Mouse (Mus musculus) heart, adult 2 months (tissue): ENCODE data around the gene Eif4a1. TPM values are rescaled to one million over a fixed set of nuclear protein-coding genes. Genes with fewer than 3 reads are reported as not detected.

ENCODE experiments used
- DNase-seq, 2 experiments: peaks; one replicate each; pipeline ENCODE4 v3.0.0; 2021
- H3K27ac ChIP-seq: fragments of 200-600 bp; 2 replicates; pipeline ENCODE4 v1.8.1; 2022
- H3K27me3 ChIP-seq: fragments of 200-500 bp; 2 replicates; pipeline ENCODE4 v1.6.1; 2012; ENCODE audit warnings: mild to moderate bottlenecking, low read length, inconsistent platforms, mixed read lengths; ENCODE audit not compliant: control insufficient read depth, insufficient read depth
- H3K36me3 ChIP-seq: fragments of 200-500 bp; 2 replicates; pipeline ENCODE4 v1.6.1; 2012; ENCODE audit warnings: low read length, inconsistent platforms; ENCODE audit not compliant: control insufficient read depth, insufficient read depth
- H3K4me1 ChIP-seq: fragments of 200-500 bp; 2 replicates; pipeline ENCODE4 v1.6.1; 2011; ENCODE audit warnings: low read length; ENCODE audit not compliant: control insufficient read depth, insufficient read depth
- H3K4me3 ChIP-seq: fragments of 200-600 bp; 2 replicates; pipeline ENCODE4 v1.8.1; 2022
- H3K79me2 ChIP-seq: fragments of 200-500 bp; replicated peaks from 2 replicates; pipeline ENCODE4 v1.6.1; 2012; ENCODE audit warnings: mild to moderate bottlenecking, inconsistent platforms, low read length, moderate library complexity, mixed read lengths; ENCODE audit not compliant: control insufficient read depth, insufficient read depth
- H3K9ac ChIP-seq: fragments of 200-500 bp; 2 replicates; pipeline ENCODE4 v1.6.1; 2012; ENCODE audit warnings: low read depth, mild to moderate bottlenecking, control low read depth, inconsistent platforms, low read length, mixed read lengths
- CTCF ChIP-seq: fragments of 200-600 bp; IDR thresholded peaks from 2 replicates; pipeline ENCODE4 v1.8.1; 2022; ENCODE audit warnings: antibody characterized with exemption, mild to moderate bottlenecking, moderate library complexity
- EP300 ChIP-seq: fragments of 200-500 bp; IDR thresholded peaks from 2 replicates; pipeline ENCODE4 v1.6.1; 2011; ENCODE audit warnings: low read depth, low read length, control low read depth; ENCODE audit not compliant: insufficient read depth
- POLR2A ChIP-seq: fragments of 200-500 bp; IDR thresholded peaks from 2 replicates; pipeline ENCODE4 v1.6.1; 2011; ENCODE audit warnings: mild to moderate bottlenecking, low read depth, low read length, control low read depth; ENCODE audit not compliant: insufficient read depth
- WGBS: fragments of 180-500 bp; shearing (Covaris S2); methylation state at CpG from one replicate; pipeline ENCODE4 v1.1.7; 2018; 5-methylcytosine and 5-hydroxymethylcytosine counted together
- intact Hi-C: fragments of 180-260 bp; cut with DNase I; formaldehyde crosslinking; loops from one replicate; pipeline ENCODE4 v1.15.1; 2025
- polyA plus RNA-seq: library from polyadenylated mRNA; depleted of rRNA; stranded (reverse); fragments of >200 nt; gene quantifications from 2 replicates; pipeline ENCODE4 v1.2.3, GENCODE M21; 2012
- total RNA-seq, 2 experiments: library from RNA; stranded (reverse); gene quantifications; 2 replicates each; pipeline ENCODE4 v1.2.3; 2021

The Eif4a1 gene
- total and polyA plus RNA-seq, 3 experiments, result 147 to 198 (median 173) TPM

- intact Hi-C loops, result loop anchor here (5.0 kb wide), 1 partner anchor 98 kb away; the partner anchor contains the start of genes Trp53 and Wrap53
- no peak for DNase-seq
- Histone ChIP-seq H3K79me2 (no peaks in the 10 kb centered on the region), H3K9ac (no peak overlapping the region), H3K36me3 (no peaks in the 10 kb centered on the region), H3K4me3 (no peak overlapping the region), H3K4me1 (peaks cover 9% of the 10 kb centered on the region), H3K27me3 (no peaks in the 10 kb centered on the region), H3K27ac (no peak overlapping the region)
- WGBS, result 87% methylated on average over 30 of the region's 30 CpGs
- TF ChIP-seq CTCF (no peak), POLR2A (no peak), EP300 (no peak)
Measured at GRCm38 (mm10) chr11:69680136-69680855, 8.1 kb upstream of the Eif4a1 start.

DNA sequence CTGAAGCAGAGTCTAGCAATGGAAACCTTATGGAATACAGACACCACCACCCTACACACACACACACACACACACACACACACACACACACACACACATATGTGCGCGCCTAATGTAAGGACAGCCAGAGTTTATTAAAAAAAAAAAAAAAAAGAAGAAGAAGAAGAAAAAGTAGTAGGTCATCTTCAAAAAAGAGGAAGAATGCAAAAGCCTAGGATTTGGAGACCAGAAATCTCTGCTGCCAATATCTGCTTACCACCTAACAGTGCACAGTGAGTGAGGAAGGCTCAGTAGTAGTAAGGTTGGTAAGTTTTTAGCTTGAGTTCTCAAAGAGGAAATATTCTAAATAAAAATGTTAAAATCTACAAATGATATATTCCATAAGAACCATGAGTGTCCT lies 6.9 kb upstream of the Eif4a1 start:
- no peaks in the 10 kb centered on the region for H3K79me2 ChIP-seq
- no peak overlapping the region for H3K27ac ChIP-seq
- 85% methylated on average over 2 of the region's 2 CpGs for WGBS
- H3K4me3 ChIP-seq, result no peak overlapping the region
- H3K4me1 ChIP-seq, result peaks cover 4% of the 10 kb centered on the region
- no peak for DNase-seq
- H3K27me3 ChIP-seq, result no peaks in the 10 kb centered on the region
- no peak for TF ChIP-seq CTCF
- no peak for TF ChIP-seq POLR2A
- no peak for TF ChIP-seq EP300
- H3K9ac ChIP-seq, result no peak overlapping the region
- intact Hi-C loops, result no loop called here
- no peaks in the 10 kb centered on the region for H3K36me3 ChIP-seq

GRCm38 (mm10) chr11:69671726-69672124 lies 498 bp downstream of the Eif4a1 start:
- Histone ChIP-seq H3K27ac (peak overlapping the region; percentile 95), H3K4me1 (peaks cover 5% of the 10 kb centered on the region), H3K36me3 (peaks cover 18% of the 10 kb centered on the region), H3K9ac (peak overlapping the region; percentile 92), H3K79me2 (no peaks in the 10 kb centered on the region), H3K27me3 (no peaks in the 10 kb centered on the region), H3K4me3 (peak overlapping the region; percentile 85)
- intact Hi-C loops, result loop anchor here (1.0 kb wide), 1 partner anchor 10 kb away; no protein-coding TSS in a partner anchor
- no peak for DNase-seq
- TF ChIP-seq CTCF (no peak), EP300 (no peak), POLR2A (no peak)
- WGBS, result under 1% methylated on average over 43 of the region's 43 CpGs

GRCm38 (mm10) chr11:69670786-69671725 lies 1.2 kb downstream of the Eif4a1 start:
- Histone ChIP-seq H3K27ac (peak overlapping the region; percentile 95), H3K9ac (peak overlapping the region; percentile 92), H3K36me3 (peaks cover 18% of the 10 kb centered on the region), H3K4me1 (peaks cover 5% of the 10 kb centered on the region), H3K27me3 (no peaks in the 10 kb centered on the region), H3K4me3 (peak overlapping the region; percentile 85), H3K79me2 (no peaks in the 10 kb centered on the region)
- DNase-seq, result peak; percentile 95 to 96
- TF ChIP-seq CTCF (no peak), EP300 (peak; percentile 71), POLR2A (peak; percentile 42)
- intact Hi-C loops, result no loop called here
- whole genome bisulfite sequencing, result 1% methylated on average over 61 of the region's 61 CpGs

GRCm38 (mm10) chr11:69666665-69667005 lies 5.6 kb downstream of the Eif4a1 start:
- peaks cover 17% of the 10 kb centered on the region for H3K36me3 ChIP-seq
- DNase-seq, result no peak
- no peaks in the 10 kb centered on the region for H3K27me3 ChIP-seq
- TF ChIP-seq CTCF (no peak), POLR2A (no peak), EP300 (no peak)
- H3K9ac ChIP-seq, result no peak overlapping the region
- 88% methylated on average over 3 of the region's 3 CpGs for WGBS
- H3K4me3 ChIP-seq, result no peak overlapping the region
- no peak overlapping the region for H3K27ac ChIP-seq
- H3K4me1 ChIP-seq, result peaks cover 10% of the 10 kb centered on the region
- no peaks in the 10 kb centered on the region for H3K79me2 ChIP-seq
- intact Hi-C loops, result no loop called here
